In the genomic region with DNA sequence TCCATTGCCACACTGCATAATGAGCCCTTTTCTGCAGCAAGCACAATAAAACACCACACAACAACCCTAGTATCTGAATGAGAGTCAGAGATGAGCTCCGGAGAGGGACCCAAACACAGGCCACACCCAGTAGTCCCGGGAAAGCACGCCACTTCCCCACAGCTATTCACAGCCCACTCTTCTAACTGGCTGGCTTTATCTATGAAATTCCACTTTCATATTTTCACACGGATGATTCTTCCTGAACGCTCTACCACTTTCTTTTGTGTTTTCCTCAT, we compare ENCODE assay signal across 15 mouse cellular contexts.
DNase-seq lines count a peak whose midpoint lies in the region; ATAC-seq and TF ChIP-seq lines count a peak whose summit lies in the region.
"Had no signal": no experiment of that assay in that cellular context is flagged by ENCODE, and none has a peak within 500 bp of the region (broad histone marks: within the 10 kb centered on the region; RNA-seq: fewer than 3 reads in every experiment).

No protein-coding gene starts in this region.

- DNase-seq in kidney, postnatal 25 days: no peak
- DNase-seq in MEL (ENCODE audit: low read depth, low spot score): peak; percentile 25
- no peak for DNase-seq in urinary bladder, postnatal 25 days (ENCODE audit: low spot score)
- DNase-seq in adrenal gland, postnatal 4 days (ENCODE audit: low spot score in 2 of 2): no peak
- DNase-seq in forebrain, embryonic 10.5 days (ENCODE audit: extremely low spot score, low spot score): no peak
- DNase-seq: cerebellum, adult 9-10 months; gastrocnemius, postnatal 10 days; heart, postnatal 14 days; kidney, postnatal 4 days; right cerebral cortex, postnatal 14 days had no signal

- no peaks in the 10 kb centered on the region for H3K9me3 ChIP-seq in kidney, embryonic 16.5 days (ENCODE audit: low read length)
- H3K9me3 ChIP-seq in MEL (replicated peaks; ENCODE audit: insufficient read depth, low read length): no peaks in the 10 kb centered on the region
- no peaks in the 10 kb centered on the region for H3K9me3 ChIP-seq in liver, embryonic 16.5 days (replicated peaks; ENCODE audit: control insufficient read depth, low read length)
- H3K9me3 ChIP-seq in forebrain, embryonic 10.5 days: no peaks in the 10 kb centered on the region
- H3K9me3 ChIP-seq: embryonic facial prominence, embryonic 12.5 days had no signal

- no peak for TF ChIP-seq EP300 in MEL (IDR thresholded peaks at IDR 0.05; ENCODE audit: low read depth in 1 of 2, low read length in 2 of 2)

- H3K4me3 ChIP-seq in kidney, embryonic 16.5 days (ENCODE audit: low read length): no peak overlapping the region
- H3K4me3 ChIP-seq in MEL (ENCODE audit: control insufficient read depth in 1 of 2, insufficient read depth in 1 of 2, low read depth in 2 of 2, low read length in 2 of 2): peak overlapping the region; percentile 44 to 53
- no peak overlapping the region for H3K4me3 ChIP-seq in liver, embryonic 16.5 days (ENCODE audit: low read depth, low read length)
- H3K4me3 ChIP-seq in forebrain, embryonic 10.5 days: no peak overlapping the region
- H3K4me3 ChIP-seq: embryonic facial prominence, embryonic 12.5 days had no signal

- no peaks in the 10 kb centered on the region for H3K27me3 ChIP-seq in kidney, embryonic 16.5 days (ENCODE audit: insufficient read depth, low read length)
- no peaks in the 10 kb centered on the region for H3K27me3 ChIP-seq in MEL (ENCODE audit: control insufficient read depth in 1 of 2, insufficient read depth in 2 of 2, low read length in 2 of 2)
- no peaks in the 10 kb centered on the region for H3K27me3 ChIP-seq in liver, embryonic 16.5 days (ENCODE audit: control insufficient read depth, insufficient read depth, low read depth, low read length)
- H3K27me3 ChIP-seq in forebrain, embryonic 10.5 days (ENCODE audit: poor library complexity, severe bottlenecking): no peaks in the 10 kb centered on the region
- H3K27me3 ChIP-seq: embryonic facial prominence, embryonic 12.5 days had no signal

- no peak for TF ChIP-seq RAD21 in MEL (IDR thresholded peaks at IDR 0.05; ENCODE audit: low read depth, low read length)

- H3K79me2 ChIP-seq in MEL (ENCODE audit: control insufficient read depth, insufficient read depth, low read length, poor library complexity): no peaks in the 10 kb centered on the region

- peak overlapping the region; percentile 24 for H3K4me2 ChIP-seq in kidney, embryonic 16.5 days (replicated peaks; ENCODE audit: low read depth, low read length)
- H3K4me2 ChIP-seq in liver, embryonic 16.5 days (ENCODE audit: low read depth, low read length): peak overlapping the region; percentile 12; the same call in 1 of the 2 replicates
- H3K4me2 ChIP-seq: embryonic facial prominence, embryonic 12.5 days had no signal

- H3K36me3 ChIP-seq in kidney, embryonic 16.5 days (ENCODE audit: insufficient read depth, low read length): no peaks in the 10 kb centered on the region
- peaks cover 0 to 2% of the 10 kb centered on the region in 2 experiments; a peak in 1 of 4 replicates for H3K36me3 ChIP-seq in MEL (ENCODE audit: control insufficient read depth in 1 of 2, insufficient read depth in 2 of 2, low read length in 2 of 2)
- H3K36me3 ChIP-seq in liver, embryonic 16.5 days (ENCODE audit: control insufficient read depth, insufficient read depth): no peaks in the 10 kb centered on the region
- H3K36me3 ChIP-seq in forebrain, embryonic 10.5 days (replicated peaks): no peaks in the 10 kb centered on the region
- H3K36me3 ChIP-seq: embryonic facial prominence, embryonic 12.5 days had no signal

- H3K4me1 ChIP-seq in kidney, embryonic 16.5 days (ENCODE audit: insufficient read depth, low read length): peaks cover 7% of the 10 kb centered on the region; the same call in 1 of the 2 replicates
- H3K4me1 ChIP-seq in MEL (ENCODE audit: control insufficient read depth in 1 of 2, insufficient read depth in 2 of 2, low read length in 2 of 2): peaks cover 0 to 7% of the 10 kb centered on the region in 2 experiments; a peak in 1 of 4 replicates
- peaks cover 21% of the 10 kb centered on the region for H3K4me1 ChIP-seq in liver, embryonic 16.5 days (ENCODE audit: control insufficient read depth, low read depth, low read length)
- 0 out of 2 replicates have a peak, but pooled peaks cover 3% of the 10 kb centered on the region for H3K4me1 ChIP-seq in forebrain, embryonic 10.5 days

- no peak for TF ChIP-seq CTCF in MEL (IDR thresholded peaks at IDR 0.05 in 2 of 3, conservative IDR thresholded peaks at IDR 0.05 in 1 of 3; ENCODE audit: control insufficient read depth in 1 of 3, insufficient read depth in 1 of 3, low read depth in 2 of 3, low read length in 3 of 3, poor library complexity in 1 of 3, severe bottlenecking in 1 of 3)

- 38% methylated on average over 5 of the region's 5 CpGs for WGBS in kidney, embryonic 16.5 days
- WGBS in liver, embryonic 16.5 days (ENCODE audit: insufficient replicate concordance): 26% methylated on average over 5 of the region's 5 CpGs
- 76% methylated on average over 5 of the region's 5 CpGs for WGBS in forebrain, embryonic 10.5 days

- no peak overlapping the region for H3K9ac ChIP-seq in kidney, embryonic 16.5 days (replicated peaks; ENCODE audit: low read length)
- peak overlapping the region; percentile 47 for H3K9ac ChIP-seq in MEL (ENCODE audit: control insufficient read depth, low read depth, low read length, poor library complexity, severe bottlenecking)
- no peak overlapping the region for H3K9ac ChIP-seq in liver, embryonic 16.5 days (ENCODE audit: low read depth, low read length)
- H3K9ac ChIP-seq: embryonic facial prominence, embryonic 12.5 days had no signal

- no peak for TF ChIP-seq POLR2A in MEL (IDR thresholded peaks at IDR 0.05; ENCODE audit: control insufficient read depth in 1 of 2, insufficient read depth in 1 of 2, low read depth in 1 of 2, low read length in 2 of 2, poor library complexity in 1 of 2)

- no peak overlapping the region for H3K27ac ChIP-seq in kidney, embryonic 16.5 days (ENCODE audit: low read length)
- H3K27ac ChIP-seq in MEL (ENCODE audit: control insufficient read depth, low read depth, low read length): no peak overlapping the region
- H3K27ac ChIP-seq in liver, embryonic 16.5 days (ENCODE audit: low read length): no peak overlapping the region
- no peak overlapping the region for H3K27ac ChIP-seq in forebrain, embryonic 10.5 days
- H3K27ac ChIP-seq: embryonic facial prominence, embryonic 12.5 days had no signal

- no peak for ATAC-seq in kidney, embryonic 16.5 days (ENCODE audit: low FRiP score, low TSS enrichment)
- 0 out of 2 replicates have a peak, but pooled peaks have one; percentile 40 for ATAC-seq in erythroblast, adult 5-6 weeks (replicated peaks; ENCODE audit: low FRiP score, poor library complexity, severe bottlenecking)
- 0 out of 2 replicates have a peak, but pooled peaks have one; percentile 23 for ATAC-seq in liver, embryonic 16.5 days (ENCODE audit: low read depth)
- ATAC-seq: activated CD4-positive, CD25-positive, alpha-beta regulatory T cell, adult 4 months had no signal

TF ChIP-seq in MEL, 35 proteins besides CTCF, POLR2A, EP300 and RAD21:
- TF ChIP-seq MEF2A (IDR thresholded peaks at IDR 0.05; ENCODE audit: extremely low read depth, insufficient replicate concordance, low read depth, low read length, poor library complexity, severe bottlenecking) (no peak), ZC3H11A (IDR thresholded peaks at IDR 0.05; ENCODE audit: low read depth, low read length) (no peak), RCOR1 (IDR thresholded peaks at IDR 0.05; ENCODE audit: low read depth, low read length) (no peak), ZKSCAN1 (IDR thresholded peaks at IDR 0.05; ENCODE audit: low read depth, low read length) (no peak), E2F4 (IDR thresholded peaks at IDR 0.05; ENCODE audit: borderline replicate concordance, low read depth, low read length) (no peak), NELFE (IDR thresholded peaks at IDR 0.05; ENCODE audit: low read depth, low read length) (no peak), USF1 (IDR thresholded peaks at IDR 0.05; ENCODE audit: low read depth, low read length) (no peak), USF2 (IDR thresholded peaks at IDR 0.05; ENCODE audit: borderline replicate concordance in 1 of 2, insufficient read depth in 1 of 2, low read depth in 1 of 2, low read length in 2 of 2) (no peak), TCF12 (IDR thresholded peaks at IDR 0.05; ENCODE audit: low read depth, low read length) (no peak), POLR2AphosphoS2 (IDR thresholded peaks at IDR 0.05; ENCODE audit: low read length) (no peak), TAL1 (IDR thresholded peaks at IDR 0.05; ENCODE audit: low read length) (no peak), NRF1 (IDR thresholded peaks at IDR 0.05; ENCODE audit: insufficient read depth, low read depth, low read length, poor library complexity, severe bottlenecking) (no peak), MAZ (IDR thresholded peaks at IDR 0.05; ENCODE audit: low read depth, low read length) (no peak), SIN3A (IDR thresholded peaks at IDR 0.05; ENCODE audit: low read length) (no peak), GABPA (IDR thresholded peaks at IDR 0.05; ENCODE audit: low read depth, low read length) (no peak), JUND (IDR thresholded peaks at IDR 0.05; ENCODE audit: low read depth, low read length) (no peak), UBTF (IDR thresholded peaks at IDR 0.05; ENCODE audit: borderline replicate concordance, insufficient read depth, low read depth, low read length) (no peak), KAT2A (conservative IDR thresholded peaks at IDR 0.05; ENCODE audit: low read depth, low read length) (no peak), CHD2 (IDR thresholded peaks at IDR 0.05; ENCODE audit: low read length) (no peak), SMC3 (IDR thresholded peaks at IDR 0.05; ENCODE audit: low read depth, low read length) (no peak)

Comparison
In these comparisons a context has a peak if more than half of its experiments do, and no peak if none do; other contexts are left out.
1. H3K4me3 ChIP-seq: peak in MEL (2 of 2); none in kidney, embryonic 16.5 days (single experiment), liver, embryonic 16.5 days (single experiment) and forebrain, embryonic 10.5 days (single experiment).